Mouse (Mus musculus): ENCODE measurements around the gene C130032M10Rik. TPM values are rescaled to one million over a fixed set of nuclear protein-coding genes. Genes with fewer than 3 reads are reported as not detected.

Gene C130032M10Rik
- 0.37 and 0.42 TPM in 2 replicates for polyA plus RNA-seq (2015; fragmentation: Nextera tagmentation; extraction: Ambion mirVana)

- H3K4me3 ChIP-seq = no peak within 1 kb of the TSS
- no peaks in the 10 kb centered on the region for H3K27me3 ChIP-seq
- 83% methylated on average over 11 of the region's 11 CpGs for WGBS
- H3K36me3 ChIP-seq = peaks cover 36% of the 10 kb centered on the region
- peaks cover 8% of the 10 kb centered on the region; the same call in 1 of the 2 replicates for H3K4me1 ChIP-seq
- no peak within 1 kb of the TSS for H3K9ac ChIP-seq
- peaks cover 29% of the 10 kb centered on the region for H3K9me3 ChIP-seq
- H3K4me2 ChIP-seq (replicated peaks) = no peak within 1 kb of the TSS
- peak within 1 kb of the TSS; percentile 12; the same call in 1 of the 2 replicates for H3K27ac ChIP-seq
- no peak for ATAC-seq (ENCODE audit: low FRiP score, low read depth)
These were observed at the start of gene C130032M10Rik for GRCm38 (mm10) chr9:114515364-114515763. Gene C130032M10Rik (plus strand): TSS chr9:114515697.

- H3K4me2 ChIP-seq (replicated peaks) = no peak overlapping the region
- 84% methylated on average over 7 of the region's 7 CpGs for WGBS
- H3K4me1 ChIP-seq = no peaks in the 10 kb centered on the region
- no peak overlapping the region for H3K4me3 ChIP-seq
- no peaks in the 10 kb centered on the region for H3K9me3 ChIP-seq
- H3K27ac ChIP-seq = no peak overlapping the region
- no peak for ATAC-seq (ENCODE audit: low FRiP score, low read depth)
- no peaks in the 10 kb centered on the region for H3K27me3 ChIP-seq
- no peak overlapping the region for H3K9ac ChIP-seq
- H3K36me3 ChIP-seq = peaks cover 46% of the 10 kb centered on the region
These were observed 48.6 kb upstream of the C130032M10Rik start for GRCm38 (mm10) chr9:114466871-114467270.

- Histone ChIP-seq H3K4me1 (no peaks in the 10 kb centered on the region), H3K36me3 (peaks cover 32% of the 10 kb centered on the region), H3K9ac (no peak overlapping the region), H3K27me3 (no peaks in the 10 kb centered on the region), H3K4me3 (no peak overlapping the region), H3K4me2 (replicated peaks) (no peak overlapping the region), H3K27ac (no peak overlapping the region), H3K9me3 (no peaks in the 10 kb centered on the region)
- no peak for ATAC-seq (ENCODE audit: low FRiP score, low read depth)
- 75% methylated on average over 5 of the region's 5 CpGs for WGBS
These were observed 47.3 kb upstream of the C130032M10Rik start for GRCm38 (mm10) chr9:114468217-114468616.

GRCm38 (mm10) chr9:114468701-114469100 lies 46.8 kb upstream of the C130032M10Rik start:
- H3K4me3 ChIP-seq = no peak overlapping the region
- H3K9ac ChIP-seq = no peak overlapping the region
- ATAC-seq (ENCODE audit: low FRiP score, low read depth) = no peak
- H3K27me3 ChIP-seq = no peaks in the 10 kb centered on the region
- H3K27ac ChIP-seq = no peak overlapping the region
- WGBS = 93% methylated on average over 4 of the region's 4 CpGs
- H3K4me2 ChIP-seq (replicated peaks) = no peak overlapping the region
- no peaks in the 10 kb centered on the region for H3K9me3 ChIP-seq
- peaks cover 28% of the 10 kb centered on the region for H3K36me3 ChIP-seq
- no peaks in the 10 kb centered on the region for H3K4me1 ChIP-seq

- Histone ChIP-seq H3K27ac (no peak overlapping the region), H3K36me3 (peaks cover 6% of the 10 kb centered on the region; the same call in 1 of the 2 replicates), H3K27me3 (no peaks in the 10 kb centered on the region), H3K4me1 (no peaks in the 10 kb centered on the region), H3K9me3 (no peaks in the 10 kb centered on the region), H3K4me3 (no peak overlapping the region), H3K4me2 (replicated peaks) (no peak overlapping the region), H3K9ac (no peak overlapping the region)
- 78% methylated on average over 7 of the region's 7 CpGs for whole genome bisulfite sequencing
- no peak for ATAC-seq (ENCODE audit: low FRiP score, low read depth)
These were observed 43.6 kb upstream of the C130032M10Rik start for GRCm38 (mm10) chr9:114471892-114472291.

- no peak overlapping the region for H3K4me2 ChIP-seq (replicated peaks)
- no peaks in the 10 kb centered on the region for H3K27me3 ChIP-seq
- 90% methylated on average over 9 of the region's 9 CpGs for whole genome bisulfite sequencing
- H3K4me3 ChIP-seq = no peak overlapping the region
- no peak overlapping the region for H3K9ac ChIP-seq
- no peaks in the 10 kb centered on the region for H3K9me3 ChIP-seq
- no peak overlapping the region for H3K27ac ChIP-seq
- no peak for ATAC-seq (ENCODE audit: low FRiP score, low read depth)
- no peaks in the 10 kb centered on the region for H3K36me3 ChIP-seq
- no peaks in the 10 kb centered on the region for H3K4me1 ChIP-seq
These were observed 38.5 kb upstream of the C130032M10Rik start for GRCm38 (mm10) chr9:114477019-114477418.

GRCm38 (mm10) chr9:114480940-114481339 lies 34.6 kb upstream of the C130032M10Rik start:
- H3K4me3 ChIP-seq = no peak overlapping the region
- no peak overlapping the region for H3K27ac ChIP-seq
- H3K4me1 ChIP-seq = no peaks in the 10 kb centered on the region
- no peak overlapping the region for H3K4me2 ChIP-seq (replicated peaks)
- no peak overlapping the region for H3K9ac ChIP-seq
- no peaks in the 10 kb centered on the region for H3K36me3 ChIP-seq
- no peaks in the 10 kb centered on the region for H3K9me3 ChIP-seq
- WGBS = 82% methylated on average over 3 of the region's 3 CpGs
- H3K27me3 ChIP-seq = no peaks in the 10 kb centered on the region
- no peak for ATAC-seq (ENCODE audit: low FRiP score, low read depth)

- H3K9me3 ChIP-seq = no peaks in the 10 kb centered on the region
- no peak overlapping the region for H3K4me2 ChIP-seq (replicated peaks)
- 74% methylated on average over 5 of the region's 5 CpGs for WGBS
- H3K27ac ChIP-seq = no peak overlapping the region
- H3K4me1 ChIP-seq = 0 out of 2 replicates have a peak, but pooled peaks cover 3% of the 10 kb centered on the region
- no peak overlapping the region for H3K4me3 ChIP-seq
- no peaks in the 10 kb centered on the region for H3K36me3 ChIP-seq
- H3K9ac ChIP-seq = no peak overlapping the region
- H3K27me3 ChIP-seq = no peaks in the 10 kb centered on the region
- no peak for ATAC-seq (ENCODE audit: low FRiP score, low read depth)
These were observed 30.7 kb upstream of the C130032M10Rik start for GRCm38 (mm10) chr9:114484771-114485170.

- 72% methylated on average over 4 of the region's 4 CpGs for WGBS
- no peak overlapping the region for H3K9ac ChIP-seq
These were observed 28.7 kb upstream of the C130032M10Rik start for GRCm38 (mm10) chr9:114486808-114487207.

GRCm38 (mm10) chr9:114487481-114488258 lies 27.8 kb upstream of the C130032M10Rik start:
- Histone ChIP-seq H3K9ac (no peak overlapping the region), H3K9me3 (no peaks in the 10 kb centered on the region), H3K36me3 (no peaks in the 10 kb centered on the region), H3K4me3 (no peak overlapping the region), H3K4me2 (replicated peaks) (no peak overlapping the region), H3K4me1 (0 out of 2 replicates have a peak, but pooled peaks cover 3% of the 10 kb centered on the region), H3K27me3 (no peaks in the 10 kb centered on the region), H3K27ac (no peak overlapping the region)
- ATAC-seq (ENCODE audit: low FRiP score, low read depth) = no peak
- WGBS = 80% methylated on average over 23 of the region's 23 CpGs

More at GRCm38 (mm10) chr9:114486808-114487207, 28.7 kb upstream of the C130032M10Rik start:
- H3K36me3 ChIP-seq = no peaks in the 10 kb centered on the region
- no peak for ATAC-seq (ENCODE audit: low FRiP score, low read depth)
- 0 out of 2 replicates have a peak, but pooled peaks cover 3% of the 10 kb centered on the region for H3K4me1 ChIP-seq
- no peak overlapping the region for H3K4me2 ChIP-seq (replicated peaks)
- H3K27ac ChIP-seq = no peak overlapping the region
- H3K27me3 ChIP-seq = no peaks in the 10 kb centered on the region
- H3K9me3 ChIP-seq = no peaks in the 10 kb centered on the region
- H3K4me3 ChIP-seq = no peak overlapping the region

GRCm38 (mm10) chr9:114496469-114496868 lies 19.0 kb upstream of the C130032M10Rik start:
- H3K9me3 ChIP-seq = 0 out of 2 replicates have a peak, but pooled peaks cover 4% of the 10 kb centered on the region
- H3K27me3 ChIP-seq = no peaks in the 10 kb centered on the region
- no peak overlapping the region for H3K27ac ChIP-seq
- 0 out of 2 replicates have a peak, but pooled peaks cover 4% of the 10 kb centered on the region for H3K4me1 ChIP-seq
- H3K36me3 ChIP-seq = no peaks in the 10 kb centered on the region
- H3K4me2 ChIP-seq (replicated peaks) = no peak overlapping the region
- WGBS = 77% methylated on average over 7 of the region's 7 CpGs
- H3K9ac ChIP-seq = no peak overlapping the region
- ATAC-seq (ENCODE audit: low FRiP score, low read depth) = no peak
- no peak overlapping the region for H3K4me3 ChIP-seq

- H3K9ac ChIP-seq = peak overlapping the region; percentile 50; the same call in 1 of the 2 replicates
- H3K27ac ChIP-seq = no peak overlapping the region
- peak; percentile 62; the same call in 1 of the 2 replicates for ATAC-seq (ENCODE audit: low FRiP score, low read depth)
- H3K4me2 ChIP-seq (replicated peaks) = peak overlapping the region; percentile 56
- 0 out of 2 replicates have a peak, but pooled peaks cover 4% of the 10 kb centered on the region for H3K9me3 ChIP-seq
- H3K4me3 ChIP-seq = peak overlapping the region; percentile 14; the same call in 1 of the 2 replicates
- 0 out of 2 replicates have a peak, but pooled peaks cover 4% of the 10 kb centered on the region for H3K4me1 ChIP-seq
- H3K27me3 ChIP-seq = no peaks in the 10 kb centered on the region
- 9% methylated on average over 11 of the region's 11 CpGs for WGBS
- H3K36me3 ChIP-seq = no peaks in the 10 kb centered on the region
These were observed 17.3 kb upstream of the C130032M10Rik start for GRCm38 (mm10) chr9:114498218-114498617.
